Mouse (Mus musculus) limb, embryonic 15.5 days (tissue): ENCODE results near the gene Dot1l. TPM values are rescaled to one million over a fixed set of nuclear protein-coding genes. Genes with fewer than 3 reads are reported as not detected.
A peak's percentile ranks its signal among the peaks of the same experiment; 100 is the strongest.

Experiments used
- ATAC-seq: fragments of 200-750 bp; cut with Nextera tagmentation; 2 replicates; pipeline ENCODE4 v1.8.0; 2017; ENCODE audit warnings: low read depth, moderate TSS enrichment; ENCODE audit not compliant: insufficient number of reproducible peaks, low FRiP score, low TSS enrichment
- H3K27ac ChIP-seq: fragments of 300-500 bp; sonication (generic); 2 replicates; pipeline ENCODE4 v1.5.1; 2015; ENCODE audit warnings: moderate library complexity, mild to moderate bottlenecking, inconsistent platforms
- H3K27me3 ChIP-seq: fragments of 300-500 bp; sonication (generic); 2 replicates; pipeline ENCODE4 v1.6.1; 2015; ENCODE audit warnings: inconsistent platforms
- H3K36me3 ChIP-seq: fragments of 300-500 bp; sonication (generic); 2 replicates; pipeline ENCODE4 v1.6.1; 2015; ENCODE audit warnings: inconsistent platforms
- H3K4me1 ChIP-seq: fragments of 300-500 bp; sonication (generic); 2 replicates; pipeline ENCODE4 v1.6.1; 2015; ENCODE audit warnings: inconsistent platforms
- H3K4me2 ChIP-seq: fragments of 300-500 bp; sonication (generic); 2 replicates; pipeline ENCODE4 v1.6.1; 2015; ENCODE audit warnings: mild to moderate bottlenecking, inconsistent platforms
- H3K4me3 ChIP-seq: fragments of 300-500 bp; sonication (generic); 2 replicates; pipeline ENCODE4 v1.5.1; 2015; ENCODE audit warnings: mild to moderate bottlenecking, inconsistent platforms
- H3K9ac ChIP-seq: fragments of 300-500 bp; sonication (generic); 2 replicates; pipeline ENCODE4 v1.6.1; 2015; ENCODE audit warnings: inconsistent platforms
- H3K9me3 ChIP-seq: fragments of 300-500 bp; sonication (generic); 2 replicates; pipeline ENCODE4 v1.6.1; 2016; ENCODE audit warnings: inconsistent platforms
- WGBS: fragments of 180-500 bp; shearing (Covaris S2); methylation state at CpG from one replicate; pipeline ENCODE4 v1.1.7; 2015; 5-methylcytosine and 5-hydroxymethylcytosine counted together
- microRNA counts: library from miRNA; unstranded; fragments of <30 nt; microRNA quantifications from one replicate; lab custom pipeline; 2016
- microRNA-seq: library from miRNA; unstranded; fragments of <30 nt; microRNA quantifications from one replicate; pipeline ENCODE4, GENCODE M21; 2016
- polyA plus RNA-seq: library from polyadenylated mRNA; unstranded; fragments of >200 nt; fragmentation: Nextera tagmentation; extraction: Ambion mirVana; gene quantifications from 2 replicates; pipeline ENCODE4 v1.2.1, GENCODE M21; 2015

The Dot1l gene
- polyA plus RNA-seq, 1 experiment from 2014 or later = 15.3 TPM

- peaks cover 13% of the 10 kb centered on the region for H3K4me1 ChIP-seq
- no peaks in the 10 kb centered on the region for H3K36me3 ChIP-seq
- 7% methylated on average over 32 of the region's 32 CpGs for WGBS
- H3K27me3 ChIP-seq = peaks cover 65% of the 10 kb centered on the region
- no peak overlapping the region for H3K27ac ChIP-seq
- H3K9me3 ChIP-seq = no peaks in the 10 kb centered on the region
- ATAC-seq = no peak
- H3K4me3 ChIP-seq = peak overlapping the region; percentile 47
- H3K9ac ChIP-seq = peak overlapping the region; percentile 42
- peak overlapping the region; percentile 87 for H3K4me2 ChIP-seq
Measured at GRCm38 (mm10) chr10:80843087-80843930, 88.3 kb downstream of the Dot1l start.

DNA sequence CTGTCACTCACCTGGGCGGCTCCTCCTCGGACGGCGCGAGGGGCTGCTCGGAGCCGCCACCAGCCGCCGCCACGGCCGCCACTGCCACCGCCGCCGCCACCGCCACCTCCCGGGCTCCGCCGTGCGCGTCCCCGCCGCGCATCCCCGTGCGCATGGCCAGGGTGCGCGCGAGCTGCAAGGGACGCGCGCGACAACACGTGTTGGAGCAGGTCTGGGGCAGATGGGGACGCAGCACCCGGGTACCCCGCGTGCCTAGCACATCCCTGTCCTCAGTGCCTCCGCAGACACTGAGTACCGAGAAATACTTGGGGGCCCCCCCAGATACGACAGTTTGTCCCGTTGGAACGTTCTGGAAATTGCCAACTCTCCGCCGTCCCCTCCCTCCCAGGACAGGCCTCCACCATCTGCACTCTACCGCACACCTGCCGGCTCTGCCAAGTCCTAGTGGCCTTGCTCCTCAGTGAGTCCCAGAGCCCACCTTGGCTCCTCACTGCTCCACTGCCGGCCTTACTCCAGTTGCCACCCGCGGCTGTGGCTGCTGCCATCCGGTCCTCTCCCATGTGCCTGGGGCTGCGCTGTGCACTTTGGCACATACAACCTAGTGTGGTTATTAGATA, 89.0 kb downstream of the Dot1l start, which contains the start of gene Lingo3:
Lingo3 (minus strand) TSS at position 109 of the 617 bp plus-strand sequence.
- no peaks in the 10 kb centered on the region for H3K36me3 ChIP-seq
- peaks cover 16% of the 10 kb centered on the region for H3K4me1 ChIP-seq
- 4% methylated on average over 51 of the region's 51 CpGs for WGBS
- peak within 1 kb of the TSS; percentile 87 for H3K4me2 ChIP-seq
- peak within 1 kb of the TSS; percentile 42 for H3K9ac ChIP-seq
- no peaks in the 10 kb centered on the region for H3K9me3 ChIP-seq
- H3K27ac ChIP-seq = no peak within 1 kb of the TSS
- H3K4me3 ChIP-seq = peak within 1 kb of the TSS; percentile 47
- ATAC-seq = no peak
- H3K27me3 ChIP-seq = peaks cover 65% of the 10 kb centered on the region

MicroRNA genes within 50 kb of the gene (microRNA counts, 519-probe panel; counts per million panel counts)
- not detected for microRNA mmu-miR-1982 (lab: Ali Mortazavi, UCI)

Small RNA genes within 50 kb of the gene (microRNA-seq; reads per million reads assigned to microRNA genes)
- gene Mir1982 = 1.2 reads per million

Other genes with a start within 250 kb of the Dot1l start
- gene Atp8b3, start 216.1 kb upstream of the Dot1l start, polyA plus RNA-seq = 0.08 and 0.15 TPM in 2 replicates
- 21.9 and 22.5 TPM in 2 replicates for gene Rexo1, start 193.6 kb upstream of the Dot1l start, polyA plus RNA-seq
- 7.9 and 9.9 TPM in 2 replicates for gene Klf16, start 177.9 kb upstream of the Dot1l start, polyA plus RNA-seq
- 97.0 and 104 TPM in 2 replicates for gene Abhd17a, start 164.9 kb upstream of the Dot1l start, polyA plus RNA-seq
- 100 and 102 TPM in 2 replicates for gene Scamp4, start 152.3 kb upstream of the Dot1l start, polyA plus RNA-seq
- 6.4 and 8.0 TPM in 2 replicates for gene Adat3, start 152.3 kb upstream of the Dot1l start, polyA plus RNA-seq
- 4.9 and 5.8 TPM in 2 replicates for gene Gm49322, start 149.2 kb upstream of the Dot1l start, polyA plus RNA-seq
- gene Csnk1g2, start 132.4 kb upstream of the Dot1l start, polyA plus RNA-seq = 126 and 148 TPM in 2 replicates
- gene Btbd2, start 98.1 kb upstream of the Dot1l start, polyA plus RNA-seq = 54.7 and 68.2 TPM in 2 replicates
- 90.1 and 97.5 TPM in 2 replicates for gene Mknk2, start 77.1 kb upstream of the Dot1l start, polyA plus RNA-seq
- 55.8 and 57.7 TPM in 2 replicates for gene Mob3a, start 53.2 kb upstream of the Dot1l start, polyA plus RNA-seq
- gene Izumo4, start 53.0 kb upstream of the Dot1l start, polyA plus RNA-seq = 25.9 and 31.0 TPM in 2 replicates
- gene Ap3d1, start 12.9 kb upstream of the Dot1l start, polyA plus RNA-seq = 72.3 and 75.0 TPM in 2 replicates
- 59.0 and 71.7 TPM in 2 replicates for gene Sf3a2, start 43.0 kb downstream of the Dot1l start, polyA plus RNA-seq
- 119 and 124 TPM in 2 replicates for gene Plekhj1, start 43.4 kb downstream of the Dot1l start, polyA plus RNA-seq
- not detected in 2 replicates for gene Amh, start 50.0 kb downstream of the Dot1l start, polyA plus RNA-seq
- gene Jsrp1, start 58.3 kb downstream of the Dot1l start, polyA plus RNA-seq = 7.5 and 26.8 TPM in 2 replicates
- 1,708 and 1,872 TPM in 2 replicates for gene Oaz1, start 71.5 kb downstream of the Dot1l start, polyA plus RNA-seq
- 0.86 and 0.92 TPM in 2 replicates for gene Lingo3, start 88.8 kb downstream of the Dot1l start, polyA plus RNA-seq
- 231 and 258 TPM in 2 replicates for gene Lsm7, start 100.0 kb downstream of the Dot1l start, polyA plus RNA-seq
- gene Sppl2b, start 100.1 kb downstream of the Dot1l start, polyA plus RNA-seq = 44.5 and 47.4 TPM in 2 replicates
- gene Tmprss9, start 116.6 kb downstream of the Dot1l start, polyA plus RNA-seq = 0.05 TPM in 1 of 2 replicates, not detected in the other
- gene Timm13, start 145.8 kb downstream of the Dot1l start, polyA plus RNA-seq = 312 and 329 TPM in 2 replicates
- 51.6 and 58.2 TPM in 2 replicates for gene Lmnb2, start 163.0 kb downstream of the Dot1l start, polyA plus RNA-seq
- 44.4 and 44.7 TPM in 2 replicates for gene Gadd45b, start 174.9 kb downstream of the Dot1l start, polyA plus RNA-seq